Mouse (Mus musculus) lung, postnatal 36 days (tissue): ENCODE measurements at regions not wholly inside any gene's neighbourhood (a gene's known extent, or its start where the extent isn't known, plus 50 kb on each side); places are given as distances from the start of the nearest gene placed in this dataset.

Experiments used
- DNase-seq: peaks from one replicate; pipeline ENCODE4 v3.0.0; 2022; ENCODE audit warnings: mixed read lengths

- peak; percentile 0 for DNase-seq
Measured at GRCm38 (mm10) chr1:44388091-44388490, 163.2 kb upstream of the Gulp1 start.

GRCm38 (mm10) chr1:44392141-44392540 lies 159.2 kb upstream of the Gulp1 start:
- DNase-seq, result no peak

GRCm38 (mm10) chr1:44395538-44395937 lies 155.8 kb upstream of the Gulp1 start:
- DNase-seq, result no peak

- no peak for DNase-seq
Measured at GRCm38 (mm10) chr1:44398066-44398465, 153.2 kb upstream of the Gulp1 start.

GRCm38 (mm10) chr1:44437822-44438221 lies 113.5 kb upstream of the Gulp1 start:
- peak; percentile 30 for DNase-seq
